15 mouse cellular contexts compared by ENCODE assay signal in the genomic region with DNA sequence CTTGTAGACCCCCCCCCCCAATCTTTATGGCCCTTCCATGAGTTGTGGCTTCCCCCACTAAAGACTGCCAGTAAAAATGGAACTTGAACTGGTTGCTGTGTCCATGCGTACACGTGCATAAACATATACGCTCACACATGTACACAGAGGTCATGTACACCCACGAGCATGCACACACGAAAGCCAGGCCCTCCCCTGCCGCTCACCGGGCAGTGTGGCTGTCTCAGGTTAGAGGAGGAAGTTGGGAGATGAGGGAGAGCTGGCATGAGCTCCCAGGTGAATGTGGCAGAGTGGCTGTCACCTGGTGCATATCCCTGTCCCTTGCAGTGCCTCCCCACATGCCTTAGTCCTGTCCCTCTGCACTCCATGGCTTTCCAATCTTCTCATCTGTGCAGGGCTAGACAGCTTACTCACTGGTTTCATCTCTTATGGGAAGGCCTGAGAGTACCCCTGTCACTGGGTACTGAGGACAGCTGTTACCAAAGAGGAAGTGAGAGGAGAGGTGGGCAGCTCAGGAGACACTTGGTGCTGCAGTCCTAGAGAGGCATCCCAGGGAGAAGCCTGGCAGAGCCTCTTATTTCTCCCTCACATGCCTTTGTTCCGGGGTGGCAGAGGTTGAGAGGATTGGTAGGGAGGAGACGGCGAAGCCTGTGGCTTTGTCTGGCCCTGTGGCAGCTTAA. TPM values are rescaled to one million over a fixed set of nuclear protein-coding genes. Genes with fewer than 3 reads are reported as not detected.
A peak's percentile ranks its signal among the peaks of the same experiment; 100 is the strongest.
DNase-seq lines count a peak whose midpoint lies in the region; ATAC-seq and TF ChIP-seq lines count a peak whose summit lies in the region.
"Had no signal": no experiment of that assay in that cellular context is flagged by ENCODE, and none has a peak within 500 bp of the region (broad histone marks: within the 10 kb centered on the region; RNA-seq: fewer than 3 reads in every experiment).

No protein-coding gene starts in this region.

- intact Hi-C loops in heart, postnatal 25 days (cut with DNase I): no loop called here
- intact Hi-C loops in left cerebral cortex, postnatal 4 days (cut with DNase I): no loop called here

- WGBS in forebrain, embryonic 16.5 days: 63% methylated on average over 10 of the region's 10 CpGs
- 69% methylated on average over 10 of the region's 10 CpGs for whole genome bisulfite sequencing in midbrain, embryonic 15.5 days
- WGBS in kidney, embryonic 14.5 days: 77% methylated on average over 10 of the region's 10 CpGs

- no peaks in the 10 kb centered on the region for H3K9me3 ChIP-seq in forebrain, embryonic 16.5 days (ENCODE audit: control insufficient read depth, low read length)
- H3K9me3 ChIP-seq in midbrain, embryonic 15.5 days: no peaks in the 10 kb centered on the region
- no peaks in the 10 kb centered on the region for H3K9me3 ChIP-seq in kidney, embryonic 14.5 days (ENCODE audit: control insufficient read depth, low read length)
- H3K9me3 ChIP-seq: lung, embryonic 15.5 days; megakaryocyte, embryonic 14.5 days had no signal

- peaks cover 31% of the 10 kb centered on the region for H3K4me1 ChIP-seq in forebrain, embryonic 16.5 days (replicated peaks; ENCODE audit: control insufficient read depth, insufficient read depth, low read length)
- peaks cover 56% of the 10 kb centered on the region for H3K4me1 ChIP-seq in midbrain, embryonic 15.5 days
- H3K4me1 ChIP-seq in kidney, embryonic 14.5 days (ENCODE audit: control insufficient read depth, insufficient read depth, low read length): no peaks in the 10 kb centered on the region

- H3K9ac ChIP-seq in forebrain, embryonic 16.5 days (replicated peaks; ENCODE audit: low read depth, low read length): peak overlapping the region; percentile 11; the same call in 1 of the 2 replicates
- 0 out of 2 replicates have a peak overlapping the region, but pooled peaks have one; percentile 19 for H3K9ac ChIP-seq in midbrain, embryonic 15.5 days
- no peak overlapping the region for H3K9ac ChIP-seq in kidney, embryonic 14.5 days (ENCODE audit: low read depth, low read length)
- H3K9ac ChIP-seq: lung, embryonic 15.5 days had no signal

- TF ChIP-seq POLR2A in brain, embryonic 14.5 days (IDR thresholded peaks at IDR 0.05; ENCODE audit: borderline replicate concordance, extremely low read depth, insufficient read depth, insufficient read length, poor library complexity, severe bottlenecking): no peak

- ATAC-seq in forebrain, embryonic 16.5 days: no peak
- no peak for ATAC-seq in midbrain, embryonic 15.5 days (replicated peaks)
- ATAC-seq in erythroid progenitor cell, adult 5-6 weeks (replicated peaks; ENCODE audit: low FRiP score, poor library complexity, severe bottlenecking): no peak
- no peak for ATAC-seq in kidney, embryonic 14.5 days (ENCODE audit: low FRiP score, low TSS enrichment)

- H3K27me3 ChIP-seq in forebrain, embryonic 16.5 days (replicated peaks; ENCODE audit: control insufficient read depth, insufficient read depth, low read length): no peaks in the 10 kb centered on the region
- H3K27me3 ChIP-seq in midbrain, embryonic 15.5 days (replicated peaks): no peaks in the 10 kb centered on the region
- no peaks in the 10 kb centered on the region for H3K27me3 ChIP-seq in kidney, embryonic 14.5 days (ENCODE audit: control insufficient read depth, insufficient read depth, low read length)
- H3K27me3 ChIP-seq: lung, embryonic 15.5 days had no signal

- peak overlapping the region; percentile 20; the same call in 1 of the 2 replicates for H3K27ac ChIP-seq in forebrain, embryonic 16.5 days (ENCODE audit: low read length)
- H3K27ac ChIP-seq in midbrain, embryonic 15.5 days: peak overlapping the region; percentile 83
- H3K27ac ChIP-seq in kidney, embryonic 14.5 days (ENCODE audit: low read depth, low read length): no peak overlapping the region
- H3K27ac ChIP-seq: heart, adult 2 months; lung, embryonic 15.5 days had no signal

- H3K36me3 ChIP-seq in forebrain, embryonic 16.5 days (ENCODE audit: control insufficient read depth, insufficient read depth): peaks cover 4% of the 10 kb centered on the region
- peaks cover 28% of the 10 kb centered on the region for H3K36me3 ChIP-seq in midbrain, embryonic 15.5 days (replicated peaks)
- H3K36me3 ChIP-seq in kidney, embryonic 14.5 days (ENCODE audit: control insufficient read depth, insufficient read depth, low read length): no peaks in the 10 kb centered on the region
- H3K36me3 ChIP-seq: lung, embryonic 15.5 days had no signal

- no peak for TF ChIP-seq CTCF in brain, embryonic 14.5 days (IDR thresholded peaks at IDR 0.05; ENCODE audit: borderline replicate concordance, extremely low read depth, insufficient read depth, insufficient read length)

- no peak overlapping the region for H3K4me2 ChIP-seq in forebrain, embryonic 16.5 days (ENCODE audit: low read length)
- no peak overlapping the region for H3K4me2 ChIP-seq in midbrain, embryonic 15.5 days
- H3K4me2 ChIP-seq in kidney, embryonic 14.5 days (replicated peaks; ENCODE audit: low read depth, low read length): no peak overlapping the region
- H3K4me2 ChIP-seq: lung, embryonic 15.5 days had no signal

- no peak overlapping the region for H3K4me3 ChIP-seq in forebrain, embryonic 16.5 days (replicated peaks; ENCODE audit: low read length)
- no peak overlapping the region for H3K4me3 ChIP-seq in midbrain, embryonic 15.5 days
- H3K4me3 ChIP-seq in kidney, embryonic 14.5 days (ENCODE audit: low read length): no peak overlapping the region
- H3K4me3 ChIP-seq: heart, adult 2 months; lung, embryonic 15.5 days; megakaryocyte, embryonic 14.5 days had no signal

- DNase-seq in heart, adult 11 months: peak; percentile 90
- no peak for DNase-seq in heart, postnatal 25 days (ENCODE audit: low spot score)
- DNase-seq in brain, embryonic 14.5 days (ENCODE audit: low read depth): peak; percentile 46
- DNase-seq in left cerebral cortex, postnatal 4 days: no peak
- DNase-seq: B cell, adult 2 months; heart, adult 2 months; heart, postnatal 14 days; kidney, adult 11 months; spleen, adult 18-20 months had no signal

RNA-seq across cellular contexts. Expression of gene Nrxn2, which starts 35.6 kb away (rescaled TPM):
- 1 to 10 TPM; 3.4 to 4.4 TPM for total RNA-seq in heart, postnatal 25 days (2021)
- polyA plus RNA-seq in brain, embryonic 14.5 days (2012; rRNA removed): 159 and 311 TPM in 2 replicates
- 28.1 and 28.5 TPM in 2 replicates for polyA plus RNA-seq in forebrain, embryonic 16.5 days (2015; fragmentation: Nextera tagmentation; extraction: Ambion mirVana)
- 44.6 and 44.9 TPM in 2 replicates for polyA plus RNA-seq in midbrain, embryonic 15.5 days (2015; fragmentation: Nextera tagmentation; extraction: Ambion mirVana)
- not detected in 2 replicates for total RNA-seq in erythroid progenitor cell, adult 5-6 weeks (2015; ENCODE audit: low replicate concordance)
- not detected in 2 replicates for total RNA-seq in erythroid progenitor cell, adult 5-6 weeks (2017; ENCODE audit: low replicate concordance)
- 100 to 1,000 TPM; 695 to 758 TPM for total RNA-seq in left cerebral cortex, postnatal 4 days (2021)
- 5.4 and 8.4 TPM in 2 replicates for polyA plus RNA-seq in kidney, embryonic 14.5 days (2014; fragmentation: Nextera tagmentation; extraction: Ambion mirVana)

RNA-seq across cellular contexts. Expression of gene Rasgrp2, which starts 55.0 kb away (rescaled TPM):
- 10 to 100 TPM; 43.2 to 55.2 TPM for total RNA-seq in heart, postnatal 25 days (2021)
- 46.0 and 53.1 TPM in 2 replicates for polyA plus RNA-seq in brain, embryonic 14.5 days (2012; rRNA removed)
- polyA plus RNA-seq in forebrain, embryonic 16.5 days (2015; fragmentation: Nextera tagmentation; extraction: Ambion mirVana): 48.8 and 60.8 TPM in 2 replicates
- 73.1 and 93.6 TPM in 2 replicates for polyA plus RNA-seq in midbrain, embryonic 15.5 days (2015; fragmentation: Nextera tagmentation; extraction: Ambion mirVana)
- total RNA-seq in erythroid progenitor cell, adult 5-6 weeks (2015; ENCODE audit: low replicate concordance): 42.3 and 47.2 TPM in 2 replicates
- 29.9 and 37.7 TPM in 2 replicates for total RNA-seq in erythroid progenitor cell, adult 5-6 weeks (2017; ENCODE audit: low replicate concordance)
- total RNA-seq in left cerebral cortex, postnatal 4 days (2021): 100 to 1,000 TPM; 225 to 228 TPM
- polyA plus RNA-seq in kidney, embryonic 14.5 days (2014; fragmentation: Nextera tagmentation; extraction: Ambion mirVana): 77.1 and 78.6 TPM in 2 replicates

Comparison
In these comparisons a context has a peak if more than half of its experiments do, and no peak if none do; other contexts are left out.
1. DNase-seq: peak in heart, adult 11 months (single experiment) and brain, embryonic 14.5 days (single experiment); none in heart, postnatal 25 days (single experiment) and left cerebral cortex, postnatal 4 days (single experiment).